Mouse (Mus musculus) lung, embryonic 14.5 days (tissue): ENCODE data around the gene Pold2. TPM values are rescaled to one million over a fixed set of nuclear protein-coding genes. Genes with fewer than 3 reads are reported as not detected.
A peak's percentile ranks its signal among the peaks of the same experiment; 100 is the strongest.

Source experiments
- ATAC-seq: fragments of 200-750 bp; cut with Nextera tagmentation; 2 replicates; pipeline ENCODE4 v1.8.0; 2017; ENCODE audit warnings: mild to moderate bottlenecking, moderate TSS enrichment, moderate library complexity; ENCODE audit not compliant: insufficient read depth
- DNase-seq: peaks from one replicate; pipeline ENCODE4 v3.0.0-alpha.2; 2015
- H3K27ac ChIP-seq: fragments of 300-500 bp; sonication (generic); 2 replicates; pipeline ENCODE4 v1.5.1; 2014; ENCODE audit warnings: low read depth, mild to moderate bottlenecking, moderate library complexity
- H3K27me3 ChIP-seq: fragments of 300-500 bp; sonication (generic); 2 replicates; pipeline ENCODE4 v1.6.1; 2014; ENCODE audit warnings: low read length, control low read depth; ENCODE audit not compliant: insufficient read depth
- H3K36me3 ChIP-seq: fragments of 300-500 bp; sonication (generic); 2 replicates; pipeline ENCODE4 v1.6.1; 2014; ENCODE audit warnings: control low read depth; ENCODE audit not compliant: insufficient read depth
- H3K4me1 ChIP-seq: fragments of 300-500 bp; sonication (generic); 2 replicates; pipeline ENCODE4 v1.6.1; 2014; ENCODE audit warnings: antibody characterized with exemption, control low read depth; ENCODE audit not compliant: insufficient read depth
- H3K4me2 ChIP-seq: fragments of 300-500 bp; sonication (generic); 2 replicates; pipeline ENCODE4 v1.6.1; 2014; ENCODE audit warnings: mild to moderate bottlenecking
- H3K4me3 ChIP-seq: fragments of 300-500 bp; sonication (generic); 2 replicates; pipeline ENCODE4 v1.5.1; 2014; ENCODE audit warnings: low read depth, low read length
- H3K9ac ChIP-seq: fragments of 300-500 bp; sonication (generic); 2 replicates; pipeline ENCODE4 v1.6.1; 2014
- H3K9me3 ChIP-seq: fragments of 300-500 bp; sonication (generic); 2 replicates; pipeline ENCODE4 v1.6.1; 2016; ENCODE audit warnings: low read depth, low read length, control low read depth
- CTCF ChIP-seq: IDR thresholded peaks from 2 replicates; pipeline ENCODE4 v1.5.1; 2016; ENCODE audit warnings: antibody characterized with exemption, low read depth
- WGBS: fragments of 180-500 bp; shearing (Covaris S2); extraction: QIAGEN DNeasy Blood & Tissue Kit; methylation state at CpG from one replicate; pipeline ENCODE4 v1.1.7; 2014; 5-methylcytosine and 5-hydroxymethylcytosine counted together
- polyA plus RNA-seq: library from polyadenylated mRNA; unstranded; fragments of >200 nt; fragmentation: Nextera tagmentation; extraction: Ambion mirVana; gene quantifications from 2 replicates; pipeline ENCODE4 v1.2.1, GENCODE M21; 2014

Pold2 gene
- polyA plus RNA-seq, 1 experiment from 2014 or later, result 156 TPM

GRCm38 (mm10) chr11:5851021-5851736, 26.9 kb downstream of the Pold2 start:
- WGBS, result 43% methylated on average over 4 of the region's 4 CpGs
- H3K4me1 ChIP-seq, result no peaks in the 10 kb centered on the region
- H3K9ac ChIP-seq, result no peak overlapping the region
- no peak overlapping the region; the same call in 1 of the 2 replicates for H3K27ac ChIP-seq
- no peak for TF ChIP-seq CTCF
- no peak overlapping the region for H3K4me2 ChIP-seq
- no peak overlapping the region for H3K4me3 ChIP-seq
- no peaks in the 10 kb centered on the region for H3K36me3 ChIP-seq
- H3K9me3 ChIP-seq, result no peaks in the 10 kb centered on the region
- ATAC-seq, result no peak
- DNase-seq, result no peak
- H3K27me3 ChIP-seq, result no peaks in the 10 kb centered on the region

GRCm38 (mm10) chr11:5850452-5850851, 27.6 kb downstream of the Pold2 start:
- peak; percentile 33 for DNase-seq
- Histone ChIP-seq H3K36me3 (no peaks in the 10 kb centered on the region), H3K9ac (no peak overlapping the region), H3K4me3 (no peak overlapping the region), H3K27me3 (no peaks in the 10 kb centered on the region), H3K4me1 (no peaks in the 10 kb centered on the region), H3K4me2 (no peak overlapping the region), H3K27ac (no peak overlapping the region), H3K9me3 (no peaks in the 10 kb centered on the region)
- 45% methylated on average over 5 of the region's 5 CpGs for WGBS
- TF ChIP-seq CTCF, result no peak
- ATAC-seq, result peak; percentile 62; the same call in 1 of the 2 replicates

- DNase-seq (peak; percentile 21), ATAC-seq (no peak)
- 66% methylated on average over 2 of the region's 2 CpGs for WGBS
- TF ChIP-seq CTCF, result no peak
- H3K36me3 ChIP-seq, result no peaks in the 10 kb centered on the region
- no peaks in the 10 kb centered on the region for H3K27me3 ChIP-seq
- H3K9ac ChIP-seq, result no peak overlapping the region
- no peak overlapping the region for H3K4me3 ChIP-seq
- no peak overlapping the region for H3K4me2 ChIP-seq
- no peaks in the 10 kb centered on the region for H3K9me3 ChIP-seq
- H3K4me1 ChIP-seq, result no peaks in the 10 kb centered on the region
- no peak overlapping the region for H3K27ac ChIP-seq
Observed at GRCm38 (mm10) chr11:5849316-5849715, 28.8 kb downstream of the Pold2 start.

GRCm38 (mm10) chr11:5848741-5849140, 29.4 kb downstream of the Pold2 start:
- DNase-seq (no peak), ATAC-seq (no peak)
- Histone ChIP-seq H3K4me1 (no peaks in the 10 kb centered on the region), H3K4me2 (no peak overlapping the region), H3K4me3 (no peak overlapping the region), H3K9ac (no peak overlapping the region), H3K9me3 (no peaks in the 10 kb centered on the region), H3K27me3 (no peaks in the 10 kb centered on the region), H3K27ac (no peak overlapping the region), H3K36me3 (no peaks in the 10 kb centered on the region)
- WGBS, result 71% methylated on average over 6 of the region's 6 CpGs
- no peak for TF ChIP-seq CTCF

GRCm38 (mm10) chr11:5846639-5847345, 31.3 kb downstream of the Pold2 start:
- Histone ChIP-seq H3K9me3 (no peaks in the 10 kb centered on the region), H3K27me3 (no peaks in the 10 kb centered on the region), H3K4me3 (no peak overlapping the region), H3K36me3 (no peaks in the 10 kb centered on the region), H3K9ac (no peak overlapping the region), H3K4me1 (no peaks in the 10 kb centered on the region), H3K4me2 (no peak overlapping the region), H3K27ac (no peak overlapping the region)
- no peak for DNase-seq
- no peak for ATAC-seq
- WGBS, result 59% methylated on average over 7 of the region's 7 CpGs
- TF ChIP-seq CTCF, result no peak

GRCm38 (mm10) chr11:5843131-5843530, 35.0 kb downstream of the Pold2 start:
- no peak overlapping the region for H3K4me2 ChIP-seq
- H3K9me3 ChIP-seq, result no peaks in the 10 kb centered on the region
- TF ChIP-seq CTCF, result no peak
- no peaks in the 10 kb centered on the region for H3K4me1 ChIP-seq
- H3K27me3 ChIP-seq, result no peaks in the 10 kb centered on the region
- H3K27ac ChIP-seq, result no peak overlapping the region
- H3K4me3 ChIP-seq, result no peak overlapping the region
- WGBS, result 76% methylated on average over 3 of the region's 3 CpGs
- no peak for ATAC-seq
- no peak overlapping the region for H3K9ac ChIP-seq
- H3K36me3 ChIP-seq, result no peaks in the 10 kb centered on the region
- DNase-seq, result no peak

GRCm38 (mm10) chr11:5841751-5842150, 36.3 kb downstream of the Pold2 start:
- no peak for TF ChIP-seq CTCF
- H3K9ac ChIP-seq, result no peak overlapping the region
- H3K4me2 ChIP-seq, result no peak overlapping the region
- DNase-seq, result no peak
- no peaks in the 10 kb centered on the region for H3K9me3 ChIP-seq
- H3K4me3 ChIP-seq, result no peak overlapping the region
- H3K27me3 ChIP-seq, result no peaks in the 10 kb centered on the region
- H3K4me1 ChIP-seq, result no peaks in the 10 kb centered on the region
- no peak overlapping the region for H3K27ac ChIP-seq
- 88% methylated on average over 2 of the region's 2 CpGs for WGBS
- H3K36me3 ChIP-seq, result no peaks in the 10 kb centered on the region
- ATAC-seq, result no peak
